Mouse (Mus musculus) stomach, embryonic 15.5 days (tissue): ENCODE measurements around the gene Ptprc. TPM values are rescaled to one million over a fixed set of nuclear protein-coding genes. Genes with fewer than 3 reads are reported as not detected.

Experiments
- ATAC-seq: fragments of 200-750 bp; cut with Nextera tagmentation; 2 replicates; pipeline ENCODE4 v1.8.0; 2017; ENCODE audit warnings: low read depth, moderate number of reproducible peaks, moderate TSS enrichment; ENCODE audit not compliant: insufficient read depth, low FRiP score
- H3K27ac ChIP-seq: fragments of 300-500 bp; sonication (generic); 2 replicates; pipeline ENCODE4 v1.5.1; 2015; ENCODE audit warnings: mild to moderate bottlenecking, inconsistent platforms
- H3K27me3 ChIP-seq: fragments of 300-500 bp; sonication (generic); replicated peaks from 2 replicates; pipeline ENCODE4 v1.6.1; 2015; ENCODE audit warnings: inconsistent platforms
- H3K36me3 ChIP-seq: fragments of 300-500 bp; sonication (generic); 2 replicates; pipeline ENCODE4 v1.6.1; 2015; ENCODE audit warnings: inconsistent platforms
- H3K4me1 ChIP-seq: fragments of 300-500 bp; sonication (generic); 2 replicates; pipeline ENCODE4 v1.6.1; 2015; ENCODE audit warnings: inconsistent platforms
- H3K4me2 ChIP-seq: fragments of 300-500 bp; sonication (generic); 2 replicates; pipeline ENCODE4 v1.6.1; 2015; ENCODE audit warnings: mild to moderate bottlenecking, inconsistent platforms
- H3K4me3 ChIP-seq: fragments of 300-500 bp; sonication (generic); replicated peaks from 2 replicates; pipeline ENCODE4 v1.5.1; 2015; ENCODE audit warnings: inconsistent platforms
- H3K9ac ChIP-seq: fragments of 300-500 bp; sonication (generic); 2 replicates; pipeline ENCODE4 v1.6.1; 2015; ENCODE audit warnings: inconsistent platforms
- H3K9me3 ChIP-seq: fragments of 300-500 bp; sonication (generic); 2 replicates; pipeline ENCODE4 v1.6.1; 2016; ENCODE audit warnings: inconsistent platforms
- WGBS: fragments of 180-500 bp; shearing (Covaris S2); methylation state at CpG from one replicate; pipeline ENCODE4 v1.1.7; 2015; 5-methylcytosine and 5-hydroxymethylcytosine counted together
- polyA plus RNA-seq: library from polyadenylated mRNA; unstranded; fragments of >200 nt; fragmentation: Nextera tagmentation; extraction: Ambion mirVana; gene quantifications from 2 replicates; pipeline ENCODE4 v1.2.1, GENCODE M21; 2015

Gene Ptprc
- polyA plus RNA-seq, 1 experiment from 2014 or later, result 6.5 TPM

- WGBS, result 56% methylated on average over 4 of the region's 4 CpGs
- ATAC-seq, result no peak
- no peaks in the 10 kb centered on the region for H3K36me3 ChIP-seq
These were observed 151.9 kb downstream of the Ptprc start for GRCm38 (mm10) chr1:138023601-138024000.

GRCm38 (mm10) chr1:138022918-138023295, 152.6 kb downstream of the Ptprc start:
- Histone ChIP-seq H3K9ac (no peak overlapping the region), H3K4me1 (no peaks in the 10 kb centered on the region), H3K27ac (no peak overlapping the region), H3K27me3 (no peaks in the 10 kb centered on the region), H3K36me3 (no peaks in the 10 kb centered on the region), H3K9me3 (no peaks in the 10 kb centered on the region), H3K4me3 (no peak overlapping the region), H3K4me2 (no peak overlapping the region)
- no peak for ATAC-seq
- WGBS, result 24% methylated on average over 3 of the region's 3 CpGs

More at GRCm38 (mm10) chr1:138023601-138024000, 151.9 kb downstream of the Ptprc start:
- Histone ChIP-seq H3K4me1 (no peaks in the 10 kb centered on the region), H3K4me3 (no peak overlapping the region), H3K27me3 (no peaks in the 10 kb centered on the region), H3K27ac (no peak overlapping the region), H3K9ac (no peak overlapping the region), H3K9me3 (no peaks in the 10 kb centered on the region), H3K4me2 (no peak overlapping the region)

GRCm38 (mm10) chr1:138021962-138022917, 153.3 kb downstream of the Ptprc start:
- Histone ChIP-seq H3K4me1 (no peaks in the 10 kb centered on the region), H3K27ac (no peak overlapping the region), H3K27me3 (no peaks in the 10 kb centered on the region), H3K4me2 (no peak overlapping the region), H3K36me3 (no peaks in the 10 kb centered on the region), H3K4me3 (no peak overlapping the region), H3K9ac (no peak overlapping the region), H3K9me3 (no peaks in the 10 kb centered on the region)
- WGBS, result 37% methylated on average over 11 of the region's 11 CpGs
- ATAC-seq, result no peak

Other genes with a start within 250 kb of the Ptprc start
- not detected in 2 replicates for gene Atp6v1g3, start 98.0 kb upstream of the Ptprc start, polyA plus RNA-seq